Mouse (Mus musculus) induced T-regulatory cell, adult 2 months (primary cell): ENCODE data around the gene Ethe1.

Source experiments
- DNase-seq: peaks from one replicate; pipeline ENCODE4 v3.0.0-alpha.2; 2012; ENCODE audit warnings: low read depth

The Ethe1 gene

DNA sequence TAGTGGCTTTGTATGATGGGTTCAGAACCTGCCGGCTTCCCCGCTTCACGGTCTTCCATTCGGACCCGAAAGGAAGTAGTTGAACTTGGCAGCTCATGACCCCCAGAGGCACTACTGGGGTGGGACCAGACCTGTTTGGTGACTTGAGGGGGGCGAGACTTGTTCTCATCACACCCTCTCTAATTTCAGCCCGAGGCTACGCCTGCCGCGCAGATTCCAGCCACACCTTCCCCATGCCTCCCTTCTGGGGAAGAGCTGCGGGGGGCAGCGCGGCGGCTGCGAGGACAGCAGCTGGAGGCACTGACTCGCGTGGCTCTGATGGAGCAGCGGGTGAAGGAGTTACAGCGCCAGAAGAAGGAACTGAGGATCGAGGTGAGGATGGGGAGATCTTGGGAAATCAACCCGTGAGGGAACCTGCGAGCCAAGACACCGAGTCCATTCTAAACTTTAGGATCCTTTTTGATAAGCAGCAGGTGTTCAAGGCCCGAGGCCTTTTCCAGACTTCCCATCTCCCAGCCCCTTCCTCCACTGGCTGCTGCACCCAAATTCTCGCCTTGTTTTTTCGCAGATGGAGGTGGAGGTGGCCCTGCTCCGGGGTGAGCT, 25.1 kb downstream of the Ethe1 start:
- no peak for DNase-seq

DNA sequence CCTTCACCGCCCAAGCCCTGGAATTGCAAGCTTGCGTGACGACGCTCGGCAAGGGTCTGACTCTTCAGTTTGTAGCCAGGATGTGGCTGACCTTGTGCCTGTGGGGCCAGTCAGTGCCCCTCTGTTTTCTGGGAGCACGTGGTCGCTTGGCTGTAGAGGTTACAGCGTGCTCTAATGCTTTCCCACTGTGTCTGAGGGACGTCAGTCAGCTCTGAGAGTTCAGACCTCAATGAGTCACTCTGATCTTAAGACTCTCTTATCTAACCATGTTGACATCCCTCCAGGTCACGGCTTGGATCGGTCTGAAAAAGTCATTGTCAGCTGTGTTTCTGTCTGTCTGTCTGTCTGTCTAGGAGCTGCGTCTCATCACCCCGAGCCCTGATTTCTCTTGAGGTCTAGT, 27.5 kb downstream of the Ethe1 start:
- no peak for DNase-seq

DNA sequence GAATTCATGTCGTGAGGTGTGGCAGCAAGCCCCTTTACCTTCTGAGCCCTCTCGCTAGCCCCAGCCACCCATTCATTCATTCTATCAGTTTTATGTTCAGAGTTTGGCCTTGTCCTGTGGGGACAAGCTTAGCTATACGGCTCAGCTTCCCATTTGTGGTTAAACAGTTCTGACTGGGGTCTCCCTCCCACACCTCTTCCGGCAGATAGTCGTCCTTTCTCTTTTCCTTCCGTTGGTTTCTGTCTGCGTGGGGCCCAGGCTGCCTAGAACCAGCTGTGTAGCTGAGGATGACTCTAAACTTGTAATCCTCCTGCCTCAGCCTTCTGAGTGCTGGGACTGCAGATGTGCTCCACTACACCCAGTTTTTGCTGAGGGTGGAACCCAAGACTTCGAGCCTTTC, 30.4 kb downstream of the Ethe1 start:
- peak; percentile 65 for DNase-seq

DNA sequence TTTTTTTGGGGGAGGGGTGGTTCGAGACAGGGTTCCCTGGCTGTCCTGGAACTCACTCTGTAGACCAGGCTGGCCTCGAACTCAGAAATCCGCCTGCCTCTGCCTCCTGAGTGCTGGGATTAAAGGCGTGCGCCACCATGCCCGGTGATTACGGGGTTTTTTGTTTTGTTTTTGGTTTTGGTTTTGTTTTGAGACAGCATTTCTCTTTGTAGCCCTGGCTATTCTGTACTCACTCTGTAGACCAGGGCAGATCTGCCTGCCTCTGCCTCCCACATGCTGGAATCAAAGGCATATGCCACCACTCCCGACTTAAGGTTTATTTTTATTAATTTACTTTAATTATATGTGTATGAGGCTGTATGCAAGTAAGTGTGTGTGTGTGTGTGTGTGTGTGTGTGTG, 31.0 kb downstream of the Ethe1 start:
- peak; percentile 70 for DNase-seq

DNA sequence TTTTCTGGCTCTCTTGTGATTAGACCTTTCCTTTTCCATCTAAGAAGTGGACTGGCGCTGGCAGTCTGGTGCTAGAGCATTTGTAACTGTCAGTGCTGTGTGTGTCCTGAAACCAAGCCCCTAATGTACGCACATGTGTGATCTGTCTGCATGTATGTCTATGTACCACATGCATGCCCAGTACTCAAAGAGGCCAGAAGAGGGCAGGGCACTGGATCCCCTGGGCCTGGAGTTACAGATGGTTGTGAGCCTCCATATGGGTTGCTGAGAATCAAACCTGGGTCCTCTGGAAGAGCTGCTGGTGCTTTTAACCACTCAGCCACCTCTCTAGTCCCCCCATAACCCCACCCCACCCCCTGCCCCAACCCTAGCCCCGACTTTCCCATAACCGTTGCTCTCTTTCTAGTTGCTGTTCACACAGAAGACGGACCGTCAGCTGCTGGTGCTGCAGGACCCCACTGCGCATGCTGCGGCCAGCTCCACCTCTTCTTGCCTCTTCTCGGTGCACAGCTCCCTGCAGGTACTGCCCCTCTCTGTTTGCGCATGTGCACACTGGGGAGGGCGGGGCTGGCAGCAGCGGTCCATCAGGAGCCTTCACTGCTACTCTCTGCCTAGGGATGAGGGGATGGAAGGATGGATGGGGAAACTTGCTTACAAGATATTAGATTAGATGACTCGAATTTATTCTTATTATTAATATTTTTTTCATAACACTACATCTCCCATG, 32.5 kb downstream of the Ethe1 start:
- DNase-seq = no peak

DNA sequence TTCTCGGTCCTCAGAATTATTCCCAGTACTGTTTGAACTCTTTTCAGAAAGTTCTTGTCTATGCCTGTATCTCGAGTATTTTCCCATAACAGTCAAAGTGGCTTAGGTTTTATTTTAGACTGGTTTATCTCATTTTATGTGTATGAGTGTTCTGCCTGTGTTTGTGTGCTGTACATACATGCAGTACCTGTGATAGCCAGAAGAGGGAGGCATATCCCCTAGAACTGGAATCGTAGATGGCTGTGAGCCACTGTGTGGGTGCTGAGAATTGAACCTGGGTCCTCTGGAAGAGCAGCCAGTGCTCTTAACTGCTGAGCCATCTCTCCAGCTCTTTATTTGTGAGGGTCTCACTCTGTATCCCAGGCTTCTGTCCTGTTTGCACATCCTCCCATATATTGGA, 33.9 kb downstream of the Ethe1 start:
- peak; percentile 48 for DNase-seq

DNA sequence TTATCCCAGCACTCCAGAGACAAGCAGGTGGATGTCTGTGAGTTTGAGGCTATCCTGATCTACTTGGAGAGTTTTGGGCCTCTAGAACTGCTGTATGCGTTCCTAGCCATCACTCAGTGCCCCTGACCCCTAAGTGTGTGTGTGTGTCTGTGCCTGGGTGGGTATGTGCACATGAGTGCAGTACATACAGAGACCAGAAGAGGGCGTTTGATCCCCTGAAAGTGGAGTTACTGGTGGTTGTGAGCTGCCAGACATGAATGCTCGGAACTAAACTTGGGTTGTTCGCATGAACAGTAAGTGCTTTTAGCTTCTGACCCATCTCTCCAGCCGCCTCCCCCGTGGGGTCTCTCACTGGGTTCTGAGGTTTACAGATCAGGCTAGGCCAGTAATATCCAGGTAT, 35.6 kb downstream of the Ethe1 start:
- DNase-seq = no peak

DNA sequence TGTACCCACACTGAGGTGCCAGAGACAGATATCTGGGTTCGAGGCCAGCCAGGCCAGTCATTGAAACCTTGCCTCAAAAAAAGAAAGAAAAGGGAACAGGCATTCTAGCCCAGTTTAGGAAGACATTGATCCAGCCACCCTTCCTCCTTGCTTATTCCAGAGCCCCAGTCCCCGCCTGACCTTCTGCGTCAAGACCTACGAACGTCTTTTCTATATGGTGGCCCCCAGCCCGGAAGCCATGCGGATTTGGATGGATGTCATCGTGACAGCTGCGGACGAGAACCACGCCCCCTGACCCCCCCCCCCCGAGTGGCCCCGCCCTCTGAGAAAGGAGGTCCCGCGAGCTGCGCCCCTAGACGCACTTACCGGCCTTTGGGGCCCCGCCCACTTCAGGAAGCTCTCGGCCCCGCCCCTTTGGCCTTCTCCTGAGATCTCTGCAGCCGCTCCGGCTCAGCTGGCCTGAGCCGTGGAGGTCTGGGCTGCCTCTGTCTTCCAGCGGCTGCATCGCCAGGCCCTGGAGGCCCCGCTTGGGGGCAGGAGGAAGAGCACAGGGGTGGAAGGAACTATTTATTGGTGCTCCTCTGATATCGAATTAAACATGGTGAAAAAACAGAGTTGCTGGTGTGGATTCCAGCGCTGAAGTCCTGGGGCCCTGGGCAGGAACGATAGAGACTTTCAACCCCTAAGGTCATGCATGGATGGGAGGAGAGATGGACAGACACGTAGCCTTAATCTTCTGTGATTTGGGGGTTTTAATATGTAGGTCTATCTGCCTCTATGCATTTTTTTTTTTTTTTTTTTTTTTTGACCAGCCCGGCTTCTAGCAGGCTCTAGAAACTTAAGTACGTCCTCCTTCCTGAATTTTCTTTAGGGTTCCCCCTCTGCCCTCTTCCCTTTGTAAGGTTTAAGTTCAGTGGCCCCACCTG, 41.6 kb downstream of the Ethe1 start:
- DNase-seq = peak; percentile 86

DNA sequence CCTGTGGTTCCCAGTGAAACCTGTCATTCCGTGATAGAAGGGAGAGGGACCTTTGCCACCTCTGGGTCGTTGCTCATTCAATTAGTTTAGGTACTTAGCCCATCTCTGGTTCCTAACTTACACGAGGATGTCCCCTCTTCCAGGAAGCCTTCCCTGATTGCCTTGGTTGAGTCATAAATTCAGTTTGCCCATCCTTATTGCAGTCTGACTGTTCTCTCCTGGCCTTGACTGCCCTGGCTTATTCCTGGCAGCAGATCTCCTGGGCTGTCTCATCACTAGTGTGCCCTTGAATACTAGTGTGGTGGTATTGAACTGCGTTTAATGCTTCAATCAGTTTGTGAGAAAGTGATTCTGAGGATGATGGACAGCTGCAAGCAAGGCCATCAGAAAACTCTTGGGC, 42.3 kb downstream of the Ethe1 start:
- DNase-seq = no peak

DNA sequence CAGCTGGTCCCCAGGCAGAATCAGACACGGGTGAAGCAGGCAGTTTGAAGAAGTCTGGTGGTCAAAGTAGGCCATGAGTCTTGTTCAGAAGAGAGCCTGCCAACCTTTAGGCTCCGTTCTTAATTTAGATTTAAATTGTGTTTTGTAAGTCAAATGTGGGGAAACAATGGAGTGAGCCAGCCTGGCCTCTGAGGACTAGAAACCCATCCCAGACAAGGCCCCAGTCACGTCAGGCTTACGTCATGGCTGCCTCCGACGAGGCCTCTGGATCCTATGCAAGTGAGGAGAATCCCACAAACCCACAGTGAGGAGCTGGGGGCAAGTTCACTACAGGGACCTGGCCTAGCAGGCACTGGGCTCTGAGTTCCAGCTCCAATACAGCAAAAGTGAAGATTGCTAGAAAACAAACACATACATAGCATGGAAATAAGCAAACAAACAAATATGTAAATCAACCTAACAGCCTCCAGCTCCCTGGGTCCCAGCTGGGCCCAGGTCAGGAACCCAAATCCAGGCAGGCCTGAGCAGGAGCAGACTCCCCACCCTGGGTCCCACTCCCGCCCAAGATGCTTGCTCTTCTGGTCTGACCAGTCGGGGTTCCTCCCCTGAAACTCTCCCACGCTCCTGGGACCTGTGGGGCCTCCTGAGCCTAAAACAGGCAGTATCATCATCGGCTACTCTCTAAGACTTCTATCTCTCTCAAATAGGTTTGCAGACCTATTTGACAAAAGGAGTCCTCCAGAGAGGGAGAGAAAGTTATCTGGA, 43.0 kb downstream of the Ethe1 start:
- no peak for DNase-seq

DNA sequence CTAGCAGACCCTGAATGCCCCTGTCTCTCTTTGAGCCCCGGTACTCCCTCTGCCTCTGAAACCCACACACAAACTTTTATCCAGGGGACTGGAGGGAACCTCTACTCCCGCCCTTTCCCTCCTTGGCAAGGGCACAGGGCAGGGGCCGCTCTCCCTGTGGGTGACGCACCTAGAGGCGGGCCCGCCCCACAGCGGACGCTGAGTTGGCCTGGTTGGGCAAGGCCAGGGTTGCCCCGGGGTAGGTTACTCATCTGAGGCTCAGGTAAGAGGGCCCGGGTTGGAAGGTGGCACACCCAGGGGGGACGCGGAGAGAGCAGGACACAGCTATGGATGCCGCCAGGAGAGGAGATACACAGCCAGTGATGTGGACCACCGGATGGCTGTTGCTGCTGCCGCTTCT, 48.9 kb downstream of the Ethe1 start, which contains the start of gene Lypd3:
Gene Lypd3 (plus strand): TSS at position 287 of the 400 bp plus-strand sequence.
- DNase-seq = no peak

DNA sequence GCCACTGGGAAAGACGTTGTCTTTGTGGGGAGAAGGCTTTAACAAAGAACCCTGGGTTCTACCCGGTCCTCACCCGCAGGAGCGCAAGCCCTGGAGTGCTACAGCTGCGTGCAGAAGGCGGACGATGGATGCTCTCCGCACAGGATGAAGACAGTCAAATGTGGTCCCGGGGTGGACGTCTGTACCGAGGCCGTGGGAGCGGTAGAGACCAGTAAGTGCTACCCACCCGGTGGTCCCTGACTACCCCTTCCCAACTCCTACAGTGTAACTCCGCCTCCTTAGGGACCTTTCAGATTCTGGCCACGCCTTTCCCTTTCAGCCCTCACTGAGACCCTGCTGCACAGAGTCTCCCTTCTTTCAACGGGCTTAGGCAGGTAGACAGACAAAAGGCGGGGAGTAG, 49.7 kb downstream of the Ethe1 start:
- DNase-seq = no peak

DNA sequence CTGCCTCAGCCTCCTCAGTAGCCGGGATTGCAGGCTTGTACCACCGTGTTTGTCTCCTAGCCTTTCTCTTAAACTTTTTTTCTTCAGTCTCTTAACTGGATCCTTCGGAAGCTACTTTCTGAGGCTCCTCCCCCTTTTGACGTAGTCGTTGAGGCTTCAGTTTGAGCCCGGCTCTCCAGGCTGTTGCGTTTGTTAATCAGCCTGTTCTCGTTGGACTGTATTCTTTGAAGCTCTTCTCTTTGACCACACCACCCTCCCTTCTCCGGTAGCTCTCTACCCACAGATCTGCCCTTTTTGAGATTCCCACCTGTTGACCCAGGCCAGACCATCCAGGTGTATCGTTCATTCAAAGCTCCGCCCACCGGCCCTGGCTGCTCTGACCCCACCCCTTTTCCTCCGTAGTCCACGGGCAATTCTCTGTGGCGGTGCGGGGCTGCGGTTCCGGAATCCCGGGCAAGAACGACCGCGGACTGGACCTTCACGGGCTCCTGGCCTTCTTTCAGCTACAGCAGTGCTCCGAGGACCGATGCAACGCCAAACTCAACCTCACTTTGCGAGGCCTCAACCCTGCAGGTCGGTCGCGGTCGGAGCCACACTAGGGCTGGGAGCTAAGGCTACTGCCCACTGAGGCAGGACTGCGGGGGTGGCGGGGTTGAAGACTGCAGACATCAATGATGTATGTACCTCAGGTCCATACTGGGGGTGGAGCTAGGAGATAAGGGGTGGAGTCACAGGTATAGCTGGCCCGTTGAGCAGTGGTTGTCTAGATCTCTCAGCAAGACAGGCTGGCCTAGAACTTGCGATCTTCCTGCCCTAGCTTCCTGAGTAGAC, 50.9 kb downstream of the Ethe1 start:
- peak; percentile 79 for DNase-seq

DNA sequence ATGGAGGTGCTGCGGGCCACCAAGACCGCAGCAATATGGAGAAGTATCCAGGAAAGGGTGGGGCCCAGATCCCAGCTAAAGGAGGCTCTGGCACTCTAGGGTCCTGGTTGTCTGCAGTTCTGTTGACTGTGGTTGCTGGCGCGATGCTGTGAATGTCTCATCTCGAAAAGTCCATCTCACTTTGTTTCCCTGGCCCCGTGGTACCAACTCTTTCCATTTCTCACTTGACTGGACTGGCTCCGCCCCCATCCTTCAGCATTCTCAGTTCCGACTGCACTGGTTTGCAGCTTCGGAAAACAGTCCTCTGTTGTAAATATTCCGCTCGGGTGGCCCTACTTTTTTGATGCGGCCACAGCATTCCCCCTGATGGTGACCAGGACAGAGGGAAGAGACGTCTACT, 53.1 kb downstream of the Ethe1 start:
- no peak for DNase-seq

DNA sequence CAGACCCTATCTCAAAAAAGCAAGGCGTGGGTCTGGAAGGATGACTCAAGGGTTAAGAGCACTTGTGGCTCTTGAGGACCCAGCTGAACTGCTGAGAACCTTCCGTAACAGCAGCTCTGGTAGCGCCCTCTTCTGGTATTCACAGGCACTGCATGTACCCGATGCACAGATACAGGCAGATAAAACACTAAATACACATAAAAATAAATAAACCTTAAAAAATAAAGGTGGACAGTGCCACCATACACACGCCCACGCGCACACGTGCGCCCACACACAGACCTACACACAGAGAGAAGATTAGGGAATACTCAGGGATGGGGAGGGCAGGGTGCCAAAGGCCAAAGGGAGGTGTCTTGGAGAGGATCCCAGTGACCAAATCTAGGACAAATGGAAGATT, 55.1 kb downstream of the Ethe1 start:
- peak; percentile 84 for DNase-seq

DNA sequence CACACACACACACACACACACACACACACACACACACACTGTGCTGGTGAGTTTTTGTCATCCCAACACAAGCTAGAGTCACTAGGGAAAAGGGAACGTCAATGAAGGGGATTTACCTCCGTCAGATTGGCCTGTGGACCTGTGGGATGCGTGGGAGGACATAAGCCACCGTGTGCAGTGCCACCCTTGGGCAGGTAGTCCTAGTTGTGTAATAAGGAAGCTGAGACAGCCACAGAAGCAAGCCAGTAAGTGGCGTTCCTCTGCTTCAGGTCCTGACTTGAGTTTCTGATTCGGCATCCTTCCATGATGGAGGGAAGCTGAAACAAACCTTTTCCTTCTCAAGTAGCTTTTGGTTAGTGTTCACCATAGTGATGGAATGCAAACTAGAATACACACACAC, 57.1 kb downstream of the Ethe1 start:
- DNase-seq = peak; percentile 72

DNA sequence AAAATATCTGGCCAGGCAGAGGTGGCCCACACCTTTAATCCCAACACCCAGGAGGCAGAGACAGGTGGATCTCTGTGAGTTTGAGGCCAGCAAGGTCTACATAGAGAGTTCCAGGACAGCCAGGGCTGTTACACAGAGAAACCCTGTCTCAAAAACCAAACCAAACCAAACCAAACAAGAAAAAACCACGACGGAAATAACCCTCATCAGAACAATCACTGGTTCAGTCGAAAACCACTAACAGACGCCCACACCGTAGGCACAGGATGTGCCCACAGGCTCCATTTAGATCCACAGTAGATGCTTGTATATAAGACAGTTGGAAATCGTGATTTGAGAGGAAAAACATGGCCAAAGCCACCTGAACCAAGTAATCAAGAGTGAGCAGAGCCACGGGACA, 57.7 kb downstream of the Ethe1 start:
- DNase-seq = peak; percentile 87

DNA sequence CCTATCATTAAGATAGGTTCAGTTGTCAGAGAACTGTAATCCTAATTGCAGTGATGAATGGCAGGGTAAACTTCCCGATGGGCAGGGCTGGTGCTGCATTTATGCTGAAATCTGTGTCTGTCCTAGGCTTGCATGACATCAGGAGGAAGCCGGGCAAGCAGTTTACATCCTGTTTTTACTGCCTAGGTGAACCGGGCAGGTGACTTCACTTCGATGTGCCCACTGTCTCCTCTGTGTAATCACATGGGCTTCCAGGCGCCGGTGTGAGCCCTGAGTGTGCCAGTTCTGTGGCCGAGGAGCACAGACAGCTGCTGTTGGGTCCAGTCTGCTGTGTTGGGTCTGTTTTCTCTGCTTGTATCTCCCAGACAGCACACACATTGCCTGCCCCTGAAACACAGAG, 59.1 kb downstream of the Ethe1 start:
- DNase-seq = peak; percentile 68

DNA sequence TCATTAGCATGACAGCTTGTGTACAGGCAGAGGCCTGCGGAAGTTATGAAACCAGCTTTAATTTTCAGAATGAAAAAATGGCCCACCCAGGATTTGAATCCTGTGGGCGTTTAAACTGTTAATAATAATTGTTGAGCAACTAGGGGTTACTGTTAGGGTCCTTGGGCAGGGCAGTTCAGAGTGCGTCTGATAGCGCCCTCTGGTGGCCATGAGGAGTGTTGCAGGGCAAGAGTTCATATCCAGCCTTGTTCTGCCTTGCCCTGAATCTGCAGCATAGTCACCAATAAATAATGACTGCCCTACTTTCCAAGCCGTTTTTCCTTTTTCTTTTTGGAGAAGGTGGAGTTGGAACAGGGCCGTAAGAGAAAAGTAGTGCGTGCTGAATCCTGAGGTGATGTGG, 66.3 kb downstream of the Ethe1 start:
- peak; percentile 84 for DNase-seq
